Mouse (Mus musculus) brain, embryonic 14.5 days (tissue): Measurements from ENCODE around the gene Ccnl1. TPM values are rescaled to one million over a fixed set of nuclear protein-coding genes. Genes with fewer than 3 reads are reported as not detected.

Experiments
- DNase-seq: peaks from one replicate; pipeline ENCODE4 v3.0.0-alpha.2; 2011; ENCODE audit warnings: low read depth
- CTCF ChIP-seq: fragments of 200-500 bp; IDR thresholded peaks from 2 replicates; pipeline ENCODE4 v1.5.1; 2012; ENCODE audit warnings: inconsistent platforms, mild to moderate bottlenecking, moderate library complexity, borderline replicate concordance; ENCODE audit not compliant: insufficient read depth, insufficient read length; ENCODE audit errors: extremely low read depth
- POLR2A ChIP-seq: fragments of 200-500 bp; IDR thresholded peaks from 2 replicates; pipeline ENCODE4 v1.6.1; 2012; ENCODE audit warnings: mild to moderate bottlenecking, inconsistent platforms, borderline replicate concordance; ENCODE audit not compliant: poor library complexity, insufficient read depth, insufficient read length, severe bottlenecking; ENCODE audit errors: extremely low read depth
- polyA plus RNA-seq: library from polyadenylated mRNA; depleted of rRNA; stranded (reverse); fragments of >200 nt; gene quantifications from 2 replicates; pipeline ENCODE4 v1.2.3, GENCODE M21; 2012

Ccnl1 gene
- polyA plus RNA-seq, 1 experiment, result 87.9 TPM

DNA sequence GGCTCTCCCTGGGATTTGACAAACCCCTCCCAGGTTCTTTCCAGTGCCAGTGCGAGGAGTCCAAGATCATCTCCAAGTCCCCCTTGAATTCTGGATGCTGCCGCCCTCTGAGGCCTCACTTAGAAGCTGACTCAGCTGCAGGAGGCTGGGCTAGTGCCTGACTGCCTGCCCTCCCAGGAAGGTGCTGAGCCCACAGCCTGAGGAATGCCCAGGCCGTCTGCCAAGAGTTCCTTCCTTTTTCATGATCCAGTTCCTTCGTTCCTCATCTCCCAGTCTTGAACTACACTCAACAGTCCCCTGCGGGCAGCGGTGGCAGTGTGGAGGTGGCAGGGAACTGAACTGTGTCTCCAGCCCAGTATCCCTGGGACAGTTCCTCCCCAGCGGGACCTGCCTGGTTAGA, 30.4 kb downstream of the Ccnl1 start:
- DNase-seq, result peak; percentile 35
- TF ChIP-seq POLR2A (no peak), CTCF (no peak)

DNA sequence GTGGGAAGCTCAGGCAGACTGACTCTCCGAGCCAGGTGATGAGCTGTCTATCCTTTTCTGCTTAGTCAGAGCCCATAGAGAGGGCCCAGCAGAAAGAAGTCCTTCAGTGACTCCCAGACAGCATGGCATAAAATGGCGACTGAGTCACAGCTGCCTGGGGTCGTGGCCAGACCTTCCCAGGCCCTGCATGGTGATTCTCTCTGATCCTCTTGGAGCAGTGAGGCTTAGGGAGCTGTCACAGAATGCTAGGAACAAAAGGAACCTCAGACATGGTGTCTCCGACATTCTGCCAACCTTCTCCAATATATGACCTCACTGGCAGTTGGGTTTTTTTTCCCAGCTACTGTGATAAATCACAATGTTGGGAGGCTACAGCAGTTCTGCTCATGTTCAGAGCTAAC, 30.9 kb downstream of the Ccnl1 start:
- no peak for DNase-seq
- no peak for TF ChIP-seq POLR2A
- no peak for TF ChIP-seq CTCF

DNA sequence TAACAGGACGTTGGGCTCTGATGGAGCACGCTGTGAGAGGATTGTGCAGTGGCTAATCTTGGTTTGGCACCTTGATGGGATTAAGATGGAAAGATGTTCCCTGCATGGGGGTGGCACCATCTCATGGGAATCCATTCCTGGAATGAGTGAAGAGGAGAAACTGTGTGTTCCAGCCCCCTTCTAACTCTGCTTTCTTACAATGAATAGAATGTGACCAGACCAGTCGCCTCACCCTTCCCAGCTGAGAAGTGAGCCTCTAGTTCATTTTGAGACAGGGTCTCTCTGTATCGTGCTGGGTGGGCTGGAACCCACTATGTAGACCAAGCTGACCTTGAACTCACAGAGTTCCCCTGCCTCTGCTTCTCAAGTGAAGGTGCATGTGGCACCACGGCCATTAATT, 31.6 kb downstream of the Ccnl1 start:
- TF ChIP-seq CTCF (no peak), POLR2A (no peak)
- no peak for DNase-seq

DNA sequence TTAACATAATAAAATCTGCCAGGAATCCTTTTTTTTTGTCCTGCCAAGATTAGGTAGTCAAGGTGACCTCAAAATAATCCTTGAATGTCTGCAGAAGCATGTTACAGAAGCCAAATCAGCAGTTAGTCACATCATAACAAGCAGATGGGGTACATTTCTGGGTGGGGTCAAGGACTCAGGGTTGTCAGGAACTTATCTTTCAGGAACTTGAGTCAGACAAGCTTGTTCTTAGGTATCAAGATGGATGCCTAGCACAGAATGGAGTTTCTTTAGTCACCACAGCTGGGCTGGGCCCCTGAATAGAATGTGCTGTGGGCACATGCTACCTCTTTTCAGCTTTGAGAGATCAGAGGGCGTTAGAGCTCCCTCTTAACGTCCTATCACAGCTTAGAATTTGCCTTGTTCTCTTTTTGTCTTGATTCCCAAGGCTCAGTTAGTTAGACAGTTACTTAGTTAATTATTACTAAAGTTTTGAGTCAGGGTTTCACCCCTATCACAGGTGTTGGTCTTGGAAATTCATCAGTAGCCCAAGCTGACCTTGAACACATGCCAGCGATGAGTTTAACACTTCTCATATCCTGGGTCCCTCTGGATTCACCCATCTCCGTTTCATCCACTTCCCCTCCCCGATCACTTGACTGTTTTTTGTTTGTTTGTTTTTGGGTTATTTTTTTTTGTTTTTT, 32.9 kb downstream of the Ccnl1 start:
- no peak for DNase-seq
- TF ChIP-seq CTCF (no peak), POLR2A (no peak)

DNA sequence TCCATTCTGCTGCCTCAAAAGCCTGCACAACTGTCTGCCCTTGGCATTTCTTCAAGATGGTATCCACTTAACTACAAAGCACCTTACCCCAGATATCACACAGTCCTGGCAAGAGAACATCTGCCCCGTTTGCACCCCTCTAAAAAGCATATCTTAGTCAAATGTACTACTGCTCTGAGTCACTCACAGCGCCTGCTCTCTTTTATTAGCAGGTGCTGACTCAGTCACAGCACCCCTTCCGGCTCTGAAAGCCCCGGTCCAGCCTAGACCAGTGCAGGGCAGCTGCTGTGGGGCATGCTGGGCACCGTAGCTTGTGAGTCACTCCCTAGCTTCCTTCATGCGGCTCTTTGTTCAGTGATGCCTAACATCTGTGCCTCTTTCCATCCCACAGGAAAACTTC, 35.6 kb downstream of the Ccnl1 start:
- DNase-seq, result no peak
- TF ChIP-seq CTCF (no peak), POLR2A (no peak)

DNA sequence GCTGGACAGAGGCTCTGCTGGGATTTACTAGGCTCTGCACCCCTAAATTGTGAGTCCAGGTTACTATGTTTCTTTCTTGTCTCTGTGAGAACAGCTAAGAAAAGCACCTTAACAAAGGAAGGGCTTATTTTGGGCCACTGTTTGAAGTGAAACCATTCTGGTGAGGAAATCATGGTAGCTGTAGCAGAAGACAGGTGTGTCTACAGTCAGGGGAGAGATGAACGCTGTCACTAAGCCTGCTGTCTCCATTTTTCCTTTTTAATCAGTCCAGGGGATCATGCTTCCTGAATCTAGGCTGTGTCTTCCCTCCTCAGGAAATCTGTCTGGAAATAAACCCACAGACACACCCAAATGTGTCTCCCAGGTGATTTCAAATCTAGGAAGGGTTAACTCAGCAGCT, 36.4 kb downstream of the Ccnl1 start:
- no peak for DNase-seq
- TF ChIP-seq POLR2A, result no peak
- no peak for TF ChIP-seq CTCF

DNA sequence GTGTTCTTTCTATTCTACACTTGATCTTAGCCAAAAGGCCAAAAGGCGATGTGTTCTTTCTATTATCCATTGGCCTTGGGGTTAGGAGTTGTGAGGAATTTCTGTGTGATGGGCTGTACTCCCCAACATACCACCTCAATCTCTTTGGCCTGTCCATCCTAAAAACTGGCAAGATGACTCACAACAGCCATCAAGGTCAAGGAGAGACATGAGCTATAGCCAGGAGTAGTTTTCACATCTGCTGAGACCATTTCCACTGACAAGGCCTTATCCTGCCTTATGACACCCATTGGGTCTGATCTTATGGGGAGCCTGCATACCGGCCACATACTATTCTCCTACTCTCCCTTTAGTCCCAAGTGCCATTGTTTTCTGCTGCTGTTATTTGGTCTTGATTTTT, 39.0 kb downstream of the Ccnl1 start:
- TF ChIP-seq POLR2A (no peak), CTCF (no peak)
- DNase-seq, result no peak

DNA sequence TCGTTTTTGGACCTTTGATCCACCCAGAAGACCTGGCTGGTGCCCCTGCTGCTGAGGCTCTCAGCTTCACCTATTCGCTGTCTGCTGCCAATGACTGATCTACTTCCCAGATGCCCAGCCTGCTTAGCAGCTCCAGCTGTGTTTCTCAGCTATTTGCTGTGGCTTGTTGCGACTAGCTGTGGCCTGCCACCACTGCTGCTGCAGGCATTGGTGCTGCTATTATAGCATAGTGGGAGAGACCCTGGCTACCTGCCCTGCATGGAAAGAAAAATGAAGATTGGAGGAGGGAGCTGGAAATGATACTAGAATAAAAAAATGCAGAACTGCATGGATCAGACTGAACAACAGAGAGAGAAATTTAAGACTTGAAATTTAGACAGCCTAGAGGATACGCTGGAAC, 45.1 kb downstream of the Ccnl1 start:
- no peak for DNase-seq
- no peak for TF ChIP-seq CTCF
- TF ChIP-seq POLR2A, result no peak

DNA sequence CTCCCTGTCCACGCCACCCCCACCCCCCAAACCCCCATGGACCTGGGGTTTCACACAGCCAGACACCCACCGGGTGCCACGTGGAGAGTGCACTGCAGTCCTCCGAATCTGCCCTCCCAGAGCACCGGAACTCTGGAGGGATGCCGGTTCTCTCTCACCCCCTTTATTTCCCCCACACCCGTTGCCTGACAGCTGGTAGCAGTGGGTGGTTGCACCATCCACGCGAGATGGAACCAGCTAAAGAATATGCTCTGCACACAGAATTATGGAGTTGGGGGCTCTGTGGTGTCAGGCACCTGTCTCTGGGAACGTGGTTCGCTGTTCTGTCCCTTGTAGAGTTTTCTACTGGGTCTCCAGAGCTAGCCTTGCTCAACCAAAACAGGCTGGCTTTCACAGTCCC, 45.8 kb downstream of the Ccnl1 start:
- TF ChIP-seq CTCF, result no peak
- TF ChIP-seq POLR2A, result no peak
- DNase-seq, result no peak

DNA sequence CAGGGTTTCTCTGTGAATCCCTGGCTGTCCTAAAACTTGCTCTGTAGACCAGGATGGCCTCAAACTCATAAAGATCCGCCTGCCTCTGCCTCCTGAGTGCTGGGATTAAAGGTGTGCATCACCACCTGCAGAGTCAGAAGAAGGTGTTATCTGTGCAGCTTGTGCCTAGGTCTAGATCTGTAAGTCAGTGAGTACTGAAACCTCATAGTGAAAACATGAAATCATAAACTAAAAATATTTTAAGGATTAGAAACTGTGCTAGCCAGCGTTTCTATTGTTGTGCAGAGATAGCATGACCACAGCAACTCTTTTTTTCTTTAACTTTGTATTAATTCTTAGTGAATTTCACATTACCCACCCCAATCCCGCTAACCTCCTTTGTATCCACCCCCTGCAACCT, 46.8 kb downstream of the Ccnl1 start:
- TF ChIP-seq POLR2A (no peak), CTCF (no peak)
- no peak for DNase-seq

DNA sequence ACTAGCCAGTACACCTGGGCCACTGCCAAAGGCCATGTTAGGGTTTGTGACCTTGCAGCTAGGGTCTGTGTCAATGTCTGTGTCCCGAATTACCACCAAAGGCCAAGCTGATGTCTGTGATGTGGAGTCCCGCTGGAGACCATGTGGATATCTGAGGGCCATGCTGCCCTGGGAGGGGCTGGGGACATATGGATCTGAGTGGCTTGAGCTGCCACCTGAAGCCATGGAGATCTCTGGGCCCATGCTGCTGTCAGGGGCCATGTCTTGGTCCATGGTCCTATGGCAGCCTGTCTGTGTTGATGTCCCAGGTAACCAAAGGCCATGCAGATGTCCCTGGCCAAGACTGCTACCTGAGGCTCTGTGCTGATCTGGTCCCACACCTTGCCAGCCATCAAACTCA, 48.6 kb downstream of the Ccnl1 start:
- no peak for TF ChIP-seq CTCF
- no peak for TF ChIP-seq POLR2A
- no peak for DNase-seq

DNA sequence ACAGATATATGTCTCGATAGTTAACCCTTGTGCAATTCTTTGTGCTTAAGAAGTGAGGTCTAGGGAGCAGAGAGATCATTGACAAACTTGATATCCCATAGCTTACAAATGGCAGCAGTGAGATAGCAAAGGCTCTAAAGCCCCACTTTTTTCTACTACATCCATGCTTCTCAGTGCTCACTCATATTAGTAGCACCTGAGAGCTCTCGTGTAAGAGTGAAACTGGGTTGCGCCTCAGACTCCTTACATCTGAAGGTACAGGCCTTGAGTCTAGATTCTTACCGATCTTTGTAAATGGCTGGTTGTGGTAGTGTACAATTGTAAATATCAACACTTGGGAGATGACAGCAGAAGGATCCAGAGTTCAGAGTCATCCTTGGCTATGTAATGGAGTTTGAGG, 50.5 kb downstream of the Ccnl1 start:
- TF ChIP-seq CTCF (no peak), POLR2A (no peak)

More for the DNA sequence above, 50.5 kb downstream of the Ccnl1 start:
- no peak for DNase-seq
